Mouse (Mus musculus) forebrain, embryonic 12.5 days (tissue): ENCODE results near the gene Hydin. TPM values are rescaled to one million over a fixed set of nuclear protein-coding genes. Genes with fewer than 3 reads are reported as not detected.
"Not testable (repeated sequence)": the region's sequence is repeated elsewhere in the genome, so short reads cannot be mapped to it uniquely, and the experiment has no call there.

Experiments used
- ATAC-seq: fragments of 200-750 bp; cut with Nextera tagmentation; 2 replicates; pipeline ENCODE4 v1.8.0; 2017; ENCODE audit warnings: moderate TSS enrichment; ENCODE audit not compliant: low FRiP score
- H3K27ac ChIP-seq: fragments of 300-500 bp; sonication (generic); 2 replicates; pipeline ENCODE4 v1.5.1; 2016; ENCODE audit warnings: mild to moderate bottlenecking
- H3K27me3 ChIP-seq: fragments of 300-500 bp; sonication (generic); 2 replicates; pipeline ENCODE4 v1.6.1; 2016; ENCODE audit warnings: mild to moderate bottlenecking
- H3K36me3 ChIP-seq: fragments of 300-500 bp; sonication (generic); replicated peaks from 2 replicates; pipeline ENCODE4 v1.6.1; 2016; ENCODE audit warnings: mild to moderate bottlenecking
- H3K4me1 ChIP-seq: fragments of 300-500 bp; sonication (generic); 2 replicates; pipeline ENCODE4 v1.6.1; 2016
- H3K4me2 ChIP-seq: fragments of 300-500 bp; sonication (generic); 2 replicates; pipeline ENCODE4 v1.6.1; 2016; ENCODE audit warnings: mild to moderate bottlenecking, moderate library complexity
- H3K4me3 ChIP-seq: fragments of 300-500 bp; sonication (generic); replicated peaks from 2 replicates; pipeline ENCODE4 v1.5.1; 2016; ENCODE audit warnings: mild to moderate bottlenecking
- H3K9ac ChIP-seq: fragments of 300-500 bp; sonication (generic); 2 replicates; pipeline ENCODE4 v1.6.1; 2016; ENCODE audit warnings: mild to moderate bottlenecking
- H3K9me3 ChIP-seq: fragments of 300-500 bp; sonication (generic); 2 replicates; pipeline ENCODE4 v1.6.1; 2016
- WGBS: fragments of 180-500 bp; shearing (Covaris S2); methylation state at CpG from one replicate; pipeline ENCODE4 v1.1.7; 2016; 5-methylcytosine and 5-hydroxymethylcytosine counted together
- polyA plus RNA-seq: library from polyadenylated mRNA; unstranded; fragments of >200 nt; fragmentation: Nextera tagmentation; extraction: Ambion mirVana; gene quantifications from 2 replicates; pipeline ENCODE4 v1.2.1, GENCODE M21; 2016

The Hydin gene
- polyA plus RNA-seq, 1 experiment from 2014 or later = 0.19 TPM

DNA sequence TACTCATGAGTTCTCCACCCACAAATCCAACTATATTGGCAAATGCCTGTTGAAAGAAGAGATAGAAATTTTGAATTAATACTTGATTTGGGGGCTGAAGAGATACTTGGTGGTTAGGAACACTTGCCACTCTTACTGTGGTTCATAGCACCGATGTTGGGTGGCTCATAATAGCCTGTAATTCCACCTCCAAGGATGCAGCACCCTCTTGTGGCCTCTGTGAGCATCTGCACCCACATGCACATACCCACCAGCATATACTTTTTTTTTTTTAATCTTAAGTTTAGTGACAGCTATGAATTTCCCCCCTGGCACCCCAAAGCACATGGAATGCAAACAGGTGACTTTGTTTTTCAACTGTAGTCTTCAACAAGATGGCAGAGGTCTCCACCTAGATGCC is 283.6 kb downstream of the Hydin start:
- ATAC-seq = no peak
- no peaks in the 10 kb centered on the region for H3K4me1 ChIP-seq

GRCm38 (mm10) chr8:110552111-110552510 is 285.3 kb downstream of the Hydin start:
- ATAC-seq, H3K27ac ChIP-seq, H3K36me3 ChIP-seq, H3K4me1 ChIP-seq, H3K4me3 ChIP-seq, H3K4me2 ChIP-seq, H3K9ac ChIP-seq, H3K9me3 ChIP-seq, H3K27me3 ChIP-seq: not testable (repeated sequence)

More for the DNA sequence above, 283.6 kb downstream of the Hydin start:
- 0 out of 2 replicates have a peak, but pooled peaks cover 4% of the 10 kb centered on the region for H3K9me3 ChIP-seq
- no peaks in the 10 kb centered on the region for H3K36me3 ChIP-seq
- 82% methylated on average over 1 of the region's 1 CpGs for WGBS
- no peak overlapping the region for H3K4me2 ChIP-seq
- no peak overlapping the region for H3K9ac ChIP-seq
- H3K27ac ChIP-seq = no peak overlapping the region
- H3K27me3 ChIP-seq = no peaks in the 10 kb centered on the region
- no peak overlapping the region for H3K4me3 ChIP-seq

DNA sequence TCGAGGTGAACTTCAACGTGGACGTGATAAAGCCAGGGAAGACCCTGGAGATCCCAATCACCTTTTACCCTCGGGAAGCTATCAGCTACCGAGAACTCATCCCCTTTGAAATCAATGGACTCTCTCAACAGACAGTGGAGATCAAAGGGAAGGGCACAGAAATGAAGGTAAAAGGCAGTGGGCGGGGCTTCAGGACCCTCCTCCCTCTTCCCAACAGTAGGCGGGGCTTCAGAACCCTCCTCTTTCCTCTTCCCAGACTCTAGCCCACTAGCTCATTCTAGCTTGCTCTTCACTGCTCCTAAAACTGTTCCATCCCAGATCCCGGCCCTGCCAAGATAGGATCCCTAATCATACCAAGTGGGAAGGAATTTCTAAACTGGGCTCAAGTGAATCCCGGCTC is 325.9 kb downstream of the Hydin start:
- Histone ChIP-seq H3K4me3 (no peak overlapping the region), H3K4me2 (no peak overlapping the region), H3K9me3 (no peaks in the 10 kb centered on the region), H3K27me3 (no peaks in the 10 kb centered on the region), H3K27ac (no peak overlapping the region), H3K36me3 (no peaks in the 10 kb centered on the region), H3K9ac (no peak overlapping the region), H3K4me1 (no peaks in the 10 kb centered on the region; the same call in 1 of the 2 replicates)
- no peak for ATAC-seq
- 88% methylated on average over 9 of the region's 9 CpGs for WGBS

- Histone ChIP-seq H3K36me3 (no peaks in the 10 kb centered on the region), H3K4me2 (no peak overlapping the region), H3K27ac (no peak overlapping the region), H3K9ac (no peak overlapping the region), H3K4me3 (no peak overlapping the region), H3K4me1 (no peaks in the 10 kb centered on the region; the same call in 1 of the 2 replicates), H3K9me3 (no peaks in the 10 kb centered on the region), H3K27me3 (no peaks in the 10 kb centered on the region)
- ATAC-seq = no peak
- WGBS = 85% methylated on average over 6 of the region's 6 CpGs
These were observed 327.4 kb downstream of the Hydin start for GRCm38 (mm10) chr8:110594164-110594563.

GRCm38 (mm10) chr8:110604556-110604955 is 337.8 kb downstream of the Hydin start:
- no peaks in the 10 kb centered on the region for H3K4me1 ChIP-seq
- no peak for ATAC-seq
- no peak overlapping the region for H3K27ac ChIP-seq
- no peak overlapping the region for H3K4me2 ChIP-seq
- no peak overlapping the region for H3K9ac ChIP-seq
- H3K27me3 ChIP-seq = no peaks in the 10 kb centered on the region
- H3K9me3 ChIP-seq = no peaks in the 10 kb centered on the region
- no peaks in the 10 kb centered on the region for H3K36me3 ChIP-seq
- H3K4me3 ChIP-seq = no peak overlapping the region
- 6% methylated on average over 1 of the region's 1 CpGs for WGBS

GRCm38 (mm10) chr8:110605401-110606015 is 338.7 kb downstream of the Hydin start:
- no peaks in the 10 kb centered on the region for H3K9me3 ChIP-seq
- no peak overlapping the region for H3K4me2 ChIP-seq
- H3K36me3 ChIP-seq = no peaks in the 10 kb centered on the region
- no peaks in the 10 kb centered on the region for H3K27me3 ChIP-seq
- H3K9ac ChIP-seq = no peak overlapping the region
- H3K27ac ChIP-seq = no peak overlapping the region
- 58% methylated on average over 6 of the region's 6 CpGs for WGBS
- ATAC-seq = no peak
- H3K4me3 ChIP-seq = no peak overlapping the region
- H3K4me1 ChIP-seq = no peaks in the 10 kb centered on the region

DNA sequence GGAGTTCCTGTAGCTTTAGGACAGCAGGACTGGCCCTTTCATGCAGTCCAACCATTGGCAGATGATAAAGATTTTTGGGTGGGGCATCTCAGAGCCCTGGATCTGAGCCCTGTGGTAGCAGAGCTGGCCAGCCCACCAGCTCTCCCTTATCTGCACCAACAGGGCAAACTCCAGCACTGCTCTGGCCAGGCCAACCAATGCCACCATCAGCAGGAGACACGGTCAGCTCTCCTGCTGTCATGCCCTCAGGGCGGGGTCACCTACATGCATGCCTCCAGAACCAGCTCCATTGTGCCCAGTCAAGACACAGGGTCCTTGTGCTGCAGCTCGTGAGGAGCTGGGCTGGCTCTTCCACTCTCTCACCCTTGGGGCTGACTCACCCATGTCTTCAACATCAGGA is 349.0 kb downstream of the Hydin start:
- ATAC-seq = no peak
- no peaks in the 10 kb centered on the region for H3K36me3 ChIP-seq
- no peaks in the 10 kb centered on the region for H3K9me3 ChIP-seq
- H3K9ac ChIP-seq = no peak overlapping the region
- peaks cover 14% of the 10 kb centered on the region for H3K27me3 ChIP-seq
- no peak overlapping the region for H3K4me3 ChIP-seq
- 77% methylated on average over 3 of the region's 3 CpGs for WGBS
- H3K27ac ChIP-seq = no peak overlapping the region
- no peak overlapping the region for H3K4me2 ChIP-seq
- H3K4me1 ChIP-seq = peaks cover 17% of the 10 kb centered on the region

GRCm38 (mm10) chr8:110617801-110618358 is 351.1 kb downstream of the Hydin start:
- Histone ChIP-seq H3K4me1 (peaks cover 21% of the 10 kb centered on the region), H3K4me2 (peak overlapping the region; percentile 89), H3K27me3 (peaks cover 14% of the 10 kb centered on the region), H3K4me3 (peak overlapping the region; percentile 96), H3K9ac (peak overlapping the region; percentile 55), H3K27ac (peak overlapping the region; percentile 38; the same call in 1 of the 2 replicates), H3K36me3 (no peaks in the 10 kb centered on the region), H3K9me3 (no peaks in the 10 kb centered on the region)
- WGBS = 22% methylated on average over 14 of the region's 14 CpGs
- peak; percentile 59 for ATAC-seq

- Histone ChIP-seq H3K4me1 (peaks cover 21% of the 10 kb centered on the region), H3K27ac (peak within 1 kb of the TSS; percentile 38; the same call in 1 of the 2 replicates)
- ATAC-seq = peak; percentile 98
These were observed 351.8 kb downstream of the Hydin start, which contains the start of gene Vac14 for GRCm38 (mm10) chr8:110618391-110619207. Vac14 (plus strand) TSS chr8:110618585.

GRCm38 (mm10) chr8:110619208-110619574 is 352.4 kb downstream of the Hydin start:
- no peak for ATAC-seq
- Histone ChIP-seq H3K27ac (no peak overlapping the region), H3K27me3 (peaks cover 14% of the 10 kb centered on the region)

More at GRCm38 (mm10) chr8:110618391-110619207, 351.8 kb downstream of the Hydin start, which contains the start of gene Vac14:
- WGBS = under 1% methylated on average over 49 of the region's 67 CpGs
- Histone ChIP-seq H3K9ac (peak within 1 kb of the TSS; percentile 79), H3K9me3 (no peaks in the 10 kb centered on the region), H3K27me3 (peaks cover 14% of the 10 kb centered on the region), H3K36me3 (no peaks in the 10 kb centered on the region), H3K4me2 (peak within 1 kb of the TSS; percentile 89), H3K4me3 (peak within 1 kb of the TSS; percentile 96)

DNA sequence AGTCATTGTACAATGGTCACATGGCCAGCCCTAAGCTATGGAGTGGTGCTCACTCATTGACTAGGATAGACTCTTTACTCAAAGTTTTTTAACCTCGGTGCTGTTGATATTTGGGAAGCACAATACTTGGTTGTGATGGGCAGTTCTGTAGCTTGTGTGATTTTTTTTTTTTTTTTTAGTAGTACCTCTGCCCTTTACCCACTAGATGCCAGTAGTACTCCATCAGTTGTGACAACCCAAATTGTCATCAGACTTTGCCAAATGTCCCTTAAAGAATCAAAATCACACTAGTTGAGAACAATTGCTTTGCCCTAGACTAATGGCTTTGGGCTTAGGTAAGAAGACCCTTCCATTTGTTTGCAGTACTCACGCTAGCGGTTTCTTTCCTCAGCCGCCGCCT is 353.1 kb downstream of the Hydin start:
- Histone ChIP-seq H3K27ac (no peak overlapping the region), H3K27me3 (peaks cover 14% of the 10 kb centered on the region), H3K4me3 (peak overlapping the region; percentile 96; the same call in 1 of the 2 replicates), H3K36me3 (no peaks in the 10 kb centered on the region), H3K4me1 (peaks cover 21% of the 10 kb centered on the region), H3K9ac (no peak overlapping the region), H3K9me3 (no peaks in the 10 kb centered on the region), H3K4me2 (peak overlapping the region; percentile 89)
- no peak for ATAC-seq
- 93% methylated on average over 5 of the region's 5 CpGs for WGBS

More at GRCm38 (mm10) chr8:110619208-110619574, 352.4 kb downstream of the Hydin start:
- Histone ChIP-seq H3K4me2 (peak overlapping the region; percentile 89), H3K9ac (peak overlapping the region; percentile 79), H3K9me3 (no peaks in the 10 kb centered on the region), H3K4me1 (peaks cover 21% of the 10 kb centered on the region), H3K4me3 (peak overlapping the region; percentile 96), H3K36me3 (no peaks in the 10 kb centered on the region)
- WGBS = 29% methylated on average over 8 of the region's 8 CpGs

DNA sequence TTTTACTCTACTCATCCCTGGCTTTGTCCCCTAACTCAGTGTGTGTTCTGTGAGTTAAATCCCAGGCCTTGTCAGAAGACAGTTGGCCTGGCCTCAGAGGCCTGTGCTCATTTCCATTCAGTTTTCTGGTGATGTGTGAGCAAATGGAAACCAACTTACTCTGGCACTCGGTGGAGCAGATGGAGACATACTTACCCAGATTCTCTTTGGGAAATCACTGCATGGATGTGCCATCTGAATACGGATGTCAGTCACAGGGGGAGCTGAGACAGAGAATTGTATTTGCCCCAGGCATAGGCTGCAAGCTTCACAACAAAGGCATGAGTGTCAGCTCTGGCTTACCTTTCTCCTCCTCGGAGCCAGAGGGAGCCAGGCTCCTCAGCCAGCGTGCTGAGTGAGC is 359.7 kb downstream of the Hydin start:
- H3K4me2 ChIP-seq = no peak overlapping the region
- H3K9ac ChIP-seq = no peak overlapping the region
- no peak overlapping the region for H3K27ac ChIP-seq
- no peaks in the 10 kb centered on the region for H3K36me3 ChIP-seq
- no peak overlapping the region for H3K4me3 ChIP-seq
- WGBS = 86% methylated on average over 4 of the region's 4 CpGs
- no peaks in the 10 kb centered on the region for H3K9me3 ChIP-seq
- ATAC-seq = no peak
- no peaks in the 10 kb centered on the region for H3K27me3 ChIP-seq
- 0 out of 2 replicates have a peak, but pooled peaks cover under 1% of the 10 kb centered on the region for H3K4me1 ChIP-seq
